Mouse (Mus musculus) kidney, embryonic 15.5 days (tissue): ENCODE results near the gene Qpct. TPM values are rescaled to one million over a fixed set of nuclear protein-coding genes. Genes with fewer than 3 reads are reported as not detected.
"Not testable (repeated sequence)": the region's sequence is repeated elsewhere in the genome, so short reads cannot be mapped to it uniquely, and the experiment has no call there.

ENCODE experiments used
- ATAC-seq: fragments of 200-750 bp; cut with Nextera tagmentation; replicated peaks from 2 replicates; pipeline ENCODE4 v1.8.0; 2017; ENCODE audit warnings: moderate TSS enrichment; ENCODE audit not compliant: low FRiP score
- H3K27ac ChIP-seq: fragments of 300-500 bp; sonication (generic); 2 replicates; pipeline ENCODE4 v1.5.1; 2015; ENCODE audit warnings: mild to moderate bottlenecking, inconsistent platforms
- H3K27me3 ChIP-seq: fragments of 300-500 bp; sonication (generic); 2 replicates; pipeline ENCODE4 v1.6.1; 2015; ENCODE audit warnings: inconsistent platforms
- H3K36me3 ChIP-seq: fragments of 300-500 bp; sonication (generic); 2 replicates; pipeline ENCODE4 v1.6.1; 2015; ENCODE audit warnings: inconsistent platforms
- H3K4me1 ChIP-seq: fragments of 300-500 bp; sonication (generic); 2 replicates; pipeline ENCODE4 v1.6.1; 2015; ENCODE audit warnings: inconsistent platforms
- H3K4me2 ChIP-seq: fragments of 300-500 bp; sonication (generic); 2 replicates; pipeline ENCODE4 v1.6.1; 2015; ENCODE audit warnings: moderate library complexity, mild to moderate bottlenecking, inconsistent platforms
- H3K4me3 ChIP-seq: fragments of 300-500 bp; sonication (generic); replicated peaks from 2 replicates; pipeline ENCODE4 v1.5.1; 2015; ENCODE audit warnings: mild to moderate bottlenecking, inconsistent platforms
- H3K9ac ChIP-seq: fragments of 300-500 bp; sonication (generic); 2 replicates; pipeline ENCODE4 v1.6.1; 2015; ENCODE audit warnings: mild to moderate bottlenecking, inconsistent platforms
- H3K9me3 ChIP-seq: fragments of 300-500 bp; sonication (generic); replicated peaks from 2 replicates; pipeline ENCODE4 v1.6.1; 2016; ENCODE audit warnings: inconsistent platforms
- WGBS: fragments of 180-500 bp; shearing (Covaris S2); methylation state at CpG from one replicate; pipeline ENCODE4 v1.1.7; 2015; ENCODE audit warnings: mixed read lengths; 5-methylcytosine and 5-hydroxymethylcytosine counted together
- polyA plus RNA-seq: library from polyadenylated mRNA; unstranded; fragments of >200 nt; fragmentation: Nextera tagmentation; extraction: Ambion mirVana; gene quantifications from 2 replicates; pipeline ENCODE4 v1.2.1, GENCODE M21; 2015

Qpct gene
- polyA plus RNA-seq, 1 experiment from 2014 or later, result 4.4 TPM

- WGBS, result 80% methylated on average over 8 of the region's 8 CpGs
- no peak overlapping the region for H3K4me2 ChIP-seq
- ATAC-seq, result no peak
- H3K4me1 ChIP-seq, result no peaks in the 10 kb centered on the region
- no peaks in the 10 kb centered on the region for H3K27me3 ChIP-seq
- no peak overlapping the region for H3K4me3 ChIP-seq
- H3K9ac ChIP-seq, result no peak overlapping the region
- H3K36me3 ChIP-seq, result no peaks in the 10 kb centered on the region
- H3K27ac ChIP-seq, result no peak overlapping the region
- H3K9me3 ChIP-seq, result no peaks in the 10 kb centered on the region
These were observed 25.5 kb downstream of the Qpct start for GRCm38 (mm10) chr17:79076974-79077847.

GRCm38 (mm10) chr17:79077848-79078146, 26.1 kb downstream of the Qpct start:
- H3K4me3 ChIP-seq, result no peak overlapping the region
- ATAC-seq, result no peak
- H3K4me1 ChIP-seq, result no peaks in the 10 kb centered on the region
- H3K27me3 ChIP-seq, result no peaks in the 10 kb centered on the region
- no peaks in the 10 kb centered on the region for H3K9me3 ChIP-seq
- H3K27ac ChIP-seq, result no peak overlapping the region
- H3K4me2 ChIP-seq, result no peak overlapping the region
- H3K36me3 ChIP-seq, result no peaks in the 10 kb centered on the region
- WGBS, result 93% methylated on average over 1 of the region's 1 CpGs
- H3K9ac ChIP-seq, result no peak overlapping the region

DNA sequence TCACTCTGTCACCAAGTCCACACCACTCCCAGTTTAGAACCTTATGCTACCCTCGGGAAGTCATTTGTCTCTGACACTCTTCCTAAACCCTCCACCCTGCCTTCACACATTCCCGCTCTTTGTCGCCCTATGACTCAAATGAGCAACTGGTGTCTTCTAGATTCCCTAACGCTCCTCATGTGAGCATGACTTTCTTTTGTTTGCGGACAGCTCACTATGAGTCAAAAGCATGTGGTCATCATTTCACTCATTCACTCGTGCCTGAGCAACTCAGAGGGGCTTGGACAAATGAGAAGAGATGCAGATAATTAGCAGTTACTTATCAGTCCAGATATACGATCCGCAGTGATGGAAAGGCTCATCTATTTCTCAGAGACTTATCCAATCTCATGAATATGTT, 26.5 kb downstream of the Qpct start:
- no peak overlapping the region for H3K4me2 ChIP-seq
- H3K4me3 ChIP-seq, result no peak overlapping the region
- no peaks in the 10 kb centered on the region for H3K27me3 ChIP-seq
- ATAC-seq, result no peak
- H3K9me3 ChIP-seq, result no peaks in the 10 kb centered on the region
- H3K27ac ChIP-seq, result no peak overlapping the region
- no peaks in the 10 kb centered on the region for H3K4me1 ChIP-seq
- WGBS, result 81% methylated on average over 8 of the region's 8 CpGs
- no peak overlapping the region for H3K9ac ChIP-seq
- H3K36me3 ChIP-seq, result no peaks in the 10 kb centered on the region

- no peak overlapping the region for H3K4me3 ChIP-seq
- H3K27ac ChIP-seq, result no peak overlapping the region
- H3K9me3 ChIP-seq, result no peaks in the 10 kb centered on the region
- H3K36me3 ChIP-seq, result no peaks in the 10 kb centered on the region
- no peaks in the 10 kb centered on the region for H3K4me1 ChIP-seq
- ATAC-seq, result no peak
- WGBS, result 37% methylated on average over 1 of the region's 1 CpGs
- H3K4me2 ChIP-seq, result no peak overlapping the region
- no peak overlapping the region for H3K9ac ChIP-seq
- no peaks in the 10 kb centered on the region for H3K27me3 ChIP-seq
These were observed 40.0 kb downstream of the Qpct start for GRCm38 (mm10) chr17:79091710-79092109.

- no peak overlapping the region for H3K27ac ChIP-seq
- H3K9me3 ChIP-seq, result no peaks in the 10 kb centered on the region
- H3K27me3 ChIP-seq, result no peaks in the 10 kb centered on the region
- no peak overlapping the region for H3K4me2 ChIP-seq
- H3K4me3 ChIP-seq, result no peak overlapping the region
- no peaks in the 10 kb centered on the region for H3K36me3 ChIP-seq
- no peaks in the 10 kb centered on the region for H3K4me1 ChIP-seq
- no peak overlapping the region for H3K9ac ChIP-seq
- no peak for ATAC-seq
- WGBS, result 63% methylated on average over 5 of the region's 5 CpGs
These were observed 41.7 kb downstream of the Qpct start for GRCm38 (mm10) chr17:79093286-79093975.

- H3K4me2 ChIP-seq, result no peak overlapping the region
- no peak overlapping the region for H3K4me3 ChIP-seq
- no peak overlapping the region for H3K9ac ChIP-seq
- no peaks in the 10 kb centered on the region for H3K27me3 ChIP-seq
- 81% methylated on average over 2 of the region's 2 CpGs for WGBS
- no peaks in the 10 kb centered on the region for H3K4me1 ChIP-seq
- no peak for ATAC-seq
- no peaks in the 10 kb centered on the region for H3K9me3 ChIP-seq
- no peak overlapping the region for H3K27ac ChIP-seq
- no peaks in the 10 kb centered on the region for H3K36me3 ChIP-seq
These were observed 43.9 kb downstream of the Qpct start for GRCm38 (mm10) chr17:79095624-79096023.

DNA sequence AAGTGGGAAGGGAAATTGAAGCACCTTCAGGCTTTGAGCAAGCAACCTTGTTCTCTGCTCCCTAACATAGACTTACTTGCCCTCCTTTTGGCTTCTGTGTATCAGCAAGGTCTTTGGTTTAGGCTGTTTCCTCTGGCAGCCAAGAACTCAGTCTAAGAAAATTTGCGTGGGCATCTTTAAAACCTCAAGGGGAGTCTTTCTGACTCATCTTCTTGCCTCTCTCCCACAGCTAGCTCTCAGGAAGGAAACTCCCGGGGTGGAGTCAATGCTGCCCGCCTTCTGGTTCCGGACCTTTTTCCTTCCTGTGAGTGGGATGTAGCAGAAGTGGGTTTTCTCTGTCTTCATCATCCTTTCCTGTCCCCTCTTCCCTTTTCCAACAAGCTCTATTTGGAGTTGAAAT, 48.2 kb downstream of the Qpct start:
- Histone ChIP-seq H3K9me3 (no peaks in the 10 kb centered on the region), H3K27me3 (no peaks in the 10 kb centered on the region), H3K4me1 (no peaks in the 10 kb centered on the region), H3K4me3 (no peak overlapping the region), H3K36me3 (no peaks in the 10 kb centered on the region), H3K27ac (no peak overlapping the region), H3K9ac (no peak overlapping the region), H3K4me2 (no peak overlapping the region)
- no peak for ATAC-seq
- 76% methylated on average over 4 of the region's 4 CpGs for WGBS

DNA sequence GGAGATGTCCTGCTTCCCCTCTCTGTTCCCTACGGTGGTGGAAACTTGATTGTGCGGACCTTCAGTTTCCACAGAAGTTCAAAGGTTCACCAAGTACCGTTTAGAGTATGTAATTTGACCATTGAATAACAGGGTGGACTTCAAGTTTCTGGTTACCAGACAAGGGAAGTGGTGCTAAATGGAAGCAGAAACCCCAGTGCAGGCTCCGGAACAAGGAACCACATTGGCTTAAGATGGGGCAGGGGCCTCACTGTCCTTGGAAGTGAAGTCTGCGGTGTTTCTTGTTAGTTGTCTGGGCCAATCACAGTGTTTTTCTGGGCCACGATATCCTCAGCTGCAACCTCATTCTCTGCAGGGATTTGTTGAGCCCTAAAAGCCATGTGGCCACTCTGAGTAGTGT, 56.5 kb downstream of the Qpct start:
- Histone ChIP-seq H3K36me3 (no peaks in the 10 kb centered on the region), H3K27ac (no peak overlapping the region), H3K4me3 (no peak overlapping the region), H3K4me2 (no peak overlapping the region), H3K27me3 (no peaks in the 10 kb centered on the region), H3K4me1 (no peaks in the 10 kb centered on the region), H3K9me3 (no peaks in the 10 kb centered on the region), H3K9ac (no peak overlapping the region)
- 58% methylated on average over 6 of the region's 6 CpGs for WGBS
- ATAC-seq, result no peak

DNA sequence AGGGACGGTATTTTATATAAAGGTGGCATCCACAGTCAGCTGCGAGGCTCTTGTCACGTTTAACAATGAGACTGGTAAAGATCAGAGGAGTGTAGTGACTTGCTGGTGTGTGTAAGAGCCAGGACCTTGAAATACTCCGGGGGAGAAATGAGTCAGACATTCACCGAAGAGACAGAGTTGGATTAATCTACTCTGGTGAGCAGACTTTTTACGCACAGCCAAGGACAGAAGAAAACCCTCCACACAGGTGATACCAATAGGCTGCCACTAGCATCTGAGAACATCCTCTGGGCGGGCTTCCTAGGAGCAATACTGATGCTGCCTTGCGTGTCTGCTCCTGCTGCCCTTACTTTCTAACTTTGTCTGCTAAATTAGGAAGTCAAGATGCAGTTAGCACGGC, 57.9 kb downstream of the Qpct start:
- 79% methylated on average over 9 of the region's 9 CpGs for WGBS
- H3K4me2 ChIP-seq, result no peak overlapping the region

GRCm38 (mm10) chr17:79110936-79111348, 59.2 kb downstream of the Qpct start:
- ATAC-seq, result 0 out of 2 replicates have a peak, but pooled peaks have one; percentile 43

More for the DNA sequence above, 57.9 kb downstream of the Qpct start:
- ATAC-seq, result no peak
- H3K4me1 ChIP-seq, result no peaks in the 10 kb centered on the region
- H3K9me3 ChIP-seq, result no peaks in the 10 kb centered on the region
- H3K36me3 ChIP-seq, result no peaks in the 10 kb centered on the region
- H3K9ac ChIP-seq, result no peak overlapping the region
- no peaks in the 10 kb centered on the region for H3K27me3 ChIP-seq
- H3K27ac ChIP-seq, result no peak overlapping the region
- H3K4me3 ChIP-seq, result no peak overlapping the region

GRCm38 (mm10) chr17:79115248-79115647, 63.5 kb downstream of the Qpct start:
- not testable (repeated sequence) for H3K4me3 ChIP-seq, H3K4me2 ChIP-seq, H3K36me3 ChIP-seq, H3K4me1 ChIP-seq, H3K27me3 ChIP-seq, H3K9me3 ChIP-seq, H3K27ac ChIP-seq, H3K9ac ChIP-seq, ATAC-seq
- 53% methylated on average over 9 of the region's 9 CpGs for WGBS

More at GRCm38 (mm10) chr17:79110936-79111348, 59.2 kb downstream of the Qpct start:
- no peaks in the 10 kb centered on the region for H3K4me1 ChIP-seq
- no peaks in the 10 kb centered on the region for H3K27me3 ChIP-seq
- no peak overlapping the region for H3K4me3 ChIP-seq
- H3K4me2 ChIP-seq, result no peak overlapping the region
- H3K36me3 ChIP-seq, result no peaks in the 10 kb centered on the region
- no peaks in the 10 kb centered on the region for H3K9me3 ChIP-seq
- no peak overlapping the region for H3K27ac ChIP-seq
- H3K9ac ChIP-seq, result no peak overlapping the region
- WGBS, result 14% methylated on average over 5 of the region's 5 CpGs

DNA sequence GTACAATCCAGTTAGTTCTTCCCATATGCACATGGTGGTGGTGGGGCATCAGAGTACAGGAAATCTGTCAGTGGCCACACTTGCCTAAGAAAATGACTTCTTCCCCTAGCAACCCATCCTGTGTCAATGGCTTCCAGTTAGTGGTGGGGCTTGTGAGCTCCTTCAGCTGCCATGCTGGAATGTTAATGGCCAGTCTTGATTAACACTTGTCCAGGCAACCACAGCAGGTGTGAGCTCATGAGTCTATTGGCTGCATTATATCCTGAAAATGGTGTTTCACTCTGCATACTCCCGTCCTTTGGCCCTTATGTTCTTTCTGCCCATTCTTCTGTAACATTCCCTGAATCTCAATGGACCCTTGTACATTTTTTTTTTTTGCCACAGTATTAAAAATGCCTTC, 67.4 kb downstream of the Qpct start:
- no peak for ATAC-seq
- H3K4me1 ChIP-seq, result no peaks in the 10 kb centered on the region
- H3K9me3 ChIP-seq, result 0 out of 2 replicates have a peak, but pooled peaks cover 2% of the 10 kb centered on the region
- no peak overlapping the region for H3K9ac ChIP-seq
- H3K4me2 ChIP-seq, result no peak overlapping the region
- 84% methylated on average over 1 of the region's 1 CpGs for WGBS
- no peaks in the 10 kb centered on the region for H3K36me3 ChIP-seq
- no peak overlapping the region for H3K27ac ChIP-seq
- H3K27me3 ChIP-seq, result no peaks in the 10 kb centered on the region
- no peak overlapping the region for H3K4me3 ChIP-seq
